Mouse (Mus musculus) thymus, adult 2 months (tissue): ENCODE data around the gene Tbkbp1. TPM values are rescaled to one million over a fixed set of nuclear protein-coding genes. Genes with fewer than 3 reads are reported as not detected.
"Not testable (repeated sequence)": the region's sequence is repeated elsewhere in the genome, so short reads cannot be mapped to it uniquely, and the experiment has no call there.

ENCODE experiments used
- DNase-seq: peaks from one replicate; pipeline ENCODE4 v3.0.0; 2021
- H3K27ac ChIP-seq: fragments of 200-500 bp; 2 replicates; pipeline ENCODE4 v1.5.1; 2012; ENCODE audit warnings: low read length, control low read depth; ENCODE audit not compliant: control insufficient read depth, insufficient read depth
- H3K27me3 ChIP-seq: fragments of 200-500 bp; 2 replicates; pipeline ENCODE4 v1.6.1; 2012; ENCODE audit warnings: mild to moderate bottlenecking, low read length, moderate library complexity, mixed read lengths; ENCODE audit not compliant: control insufficient read depth, insufficient read depth
- H3K36me3 ChIP-seq: fragments of 200-500 bp; 2 replicates; pipeline ENCODE4 v1.6.1; 2012; ENCODE audit warnings: mild to moderate bottlenecking, low read length, moderate library complexity; ENCODE audit not compliant: control insufficient read depth, insufficient read depth
- H3K4me1 ChIP-seq: fragments of 200-500 bp; replicated peaks from 2 replicates; pipeline ENCODE4 v1.6.1; 2012; ENCODE audit warnings: low read length; ENCODE audit not compliant: control insufficient read depth, insufficient read depth
- H3K4me3 ChIP-seq: fragments of 200-500 bp; 2 replicates; pipeline ENCODE4 v1.5.1; 2012; ENCODE audit warnings: mild to moderate bottlenecking, low read length, control low read depth, moderate library complexity; ENCODE audit not compliant: control insufficient read depth, insufficient read depth
- CTCF ChIP-seq: fragments of 200-500 bp; IDR thresholded peaks from 2 replicates; pipeline ENCODE4 v1.5.1; 2012; ENCODE audit warnings: mild to moderate bottlenecking, control low read depth, low read length, moderate library complexity, borderline replicate concordance; ENCODE audit not compliant: control insufficient read depth, poor library complexity, insufficient read depth; ENCODE audit errors: extremely low read depth
- POLR2A ChIP-seq: fragments of 200-500 bp; IDR thresholded peaks from 2 replicates; pipeline ENCODE4 v1.6.1; 2012; ENCODE audit warnings: mild to moderate bottlenecking, low read length, control low read depth, moderate library complexity; ENCODE audit not compliant: control insufficient read depth, poor library complexity, insufficient read depth; ENCODE audit errors: extremely low read depth
- WGBS: fragments of 180-500 bp; shearing (Covaris S2); methylation state at CpG from one replicate; pipeline ENCODE4 v1.1.7; 2018; 5-methylcytosine and 5-hydroxymethylcytosine counted together
- polyA plus RNA-seq: library from polyadenylated mRNA; depleted of rRNA; stranded (reverse); fragments of >200 nt; gene quantifications from 2 replicates; pipeline ENCODE4 v1.2.3, GENCODE M21; 2012

Gene Tbkbp1
- polyA plus RNA-seq, 1 experiment, result 7.3 TPM

GRCm38 (mm10) chr11:97191915-97192620 lies 40.8 kb upstream of the Tbkbp1 start:
- 84% methylated on average over 6 of the region's 6 CpGs for WGBS
- no peak overlapping the region for H3K27ac ChIP-seq
- no peak overlapping the region for H3K4me3 ChIP-seq
- H3K27me3 ChIP-seq, result no peaks in the 10 kb centered on the region
- TF ChIP-seq CTCF (no peak), POLR2A (no peak)
- H3K4me1 ChIP-seq, result peaks cover 2% of the 10 kb centered on the region; the same call in 1 of the 2 replicates
- DNase-seq, result no peak
- no peaks in the 10 kb centered on the region for H3K36me3 ChIP-seq

- TF ChIP-seq CTCF (no peak), POLR2A (no peak)
- 19% methylated on average over 6 of the region's 6 CpGs for WGBS
- no peak for DNase-seq
- H3K4me1 ChIP-seq, result peaks cover 5% of the 10 kb centered on the region
- no peak overlapping the region for H3K4me3 ChIP-seq
- no peaks in the 10 kb centered on the region for H3K27me3 ChIP-seq
- H3K27ac ChIP-seq, result no peak overlapping the region
- no peaks in the 10 kb centered on the region for H3K36me3 ChIP-seq
These were observed 39.7 kb upstream of the Tbkbp1 start for GRCm38 (mm10) chr11:97190992-97191391.

GRCm38 (mm10) chr11:97189645-97190044 lies 38.4 kb upstream of the Tbkbp1 start:
- 93% methylated on average over 6 of the region's 6 CpGs for WGBS
- not testable (repeated sequence) for H3K4me1 ChIP-seq

GRCm38 (mm10) chr11:97189231-97189630 lies 37.9 kb upstream of the Tbkbp1 start:
- 28% methylated on average over 3 of the region's 3 CpGs for WGBS
- TF ChIP-seq CTCF, result no peak
- no peak for TF ChIP-seq POLR2A
- Histone ChIP-seq H3K4me3 (no peak overlapping the region), H3K27ac (no peak overlapping the region), H3K36me3 (peaks cover 12% of the 10 kb centered on the region), H3K4me1 (peaks cover 5% of the 10 kb centered on the region), H3K27me3 (no peaks in the 10 kb centered on the region)
- DNase-seq, result no peak

More at GRCm38 (mm10) chr11:97189645-97190044, 38.4 kb upstream of the Tbkbp1 start:
- H3K27me3 ChIP-seq, H3K36me3 ChIP-seq, H3K4me3 ChIP-seq, DNase-seq, H3K27ac ChIP-seq: not testable (repeated sequence)

- Histone ChIP-seq H3K27me3 (no peaks in the 10 kb centered on the region), H3K27ac (peak overlapping the region; percentile 79), H3K4me3 (peak overlapping the region; percentile 65), H3K36me3 (peaks cover 17% of the 10 kb centered on the region), H3K4me1 (peaks cover 5% of the 10 kb centered on the region)
- DNase-seq, result no peak
- TF ChIP-seq POLR2A (no peak), CTCF (no peak)
- WGBS, result under 1% methylated on average over 15 of the region's 15 CpGs
These were observed 37.3 kb upstream of the Tbkbp1 start for GRCm38 (mm10) chr11:97188643-97188955.

- H3K27ac ChIP-seq, result peak within 1 kb of the TSS; percentile 79
- H3K4me3 ChIP-seq, result peak within 1 kb of the TSS; percentile 70
- peak; percentile 98 for DNase-seq
- TF ChIP-seq POLR2A (peak; percentile 70), CTCF (peak; percentile 39; the same call in 1 of the 2 replicates)
- H3K4me1 ChIP-seq, result peaks cover 5% of the 10 kb centered on the region
- peaks cover 23% of the 10 kb centered on the region for H3K36me3 ChIP-seq
- no peaks in the 10 kb centered on the region for H3K27me3 ChIP-seq
- under 1% methylated on average over 98 of the region's 101 CpGs for WGBS
These were observed 36.7 kb upstream of the Tbkbp1 start, which contains the start of gene Kpnb1 for GRCm38 (mm10) chr11:97187764-97188642. Kpnb1 (minus strand) TSS chr11:97187881.
